Mouse (Mus musculus): Measurements from ENCODE around the gene Neurog3. TPM values are rescaled to one million over a fixed set of nuclear protein-coding genes. Genes with fewer than 3 reads are reported as not detected.

Neurog3 gene
- not detected for total RNA-seq (2023)

GRCm38 (mm10) chr10:62132691-62133281 lies at the start of gene Neurog3:
Gene Neurog3 (plus strand): TSS chr10:62133090.

GRCm38 (mm10) chr10:62143820-62144219 lies 10.9 kb downstream of the Neurog3 start, which contains the start of gene Fam241b:
Gene Fam241b (minus strand): TSS chr10:62143920.

Other genes with a start within 250 kb of the Neurog3 start
- not detected for gene Col13a1, start 154.0 kb upstream of the Neurog3 start, total RNA-seq (2023)
- 3.1 TPM for gene Fam241b, start 10.8 kb downstream of the Neurog3 start, total RNA-seq (2023)
- 5.7 TPM for gene Tspan15, start 98.2 kb downstream of the Neurog3 start, total RNA-seq (2023)
- gene Tacr2, start 119.3 kb downstream of the Neurog3 start, total RNA-seq (2023), result not detected
- gene Hk1, start 246.8 kb downstream of the Neurog3 start, total RNA-seq (2023), result 67.3 TPM